Mouse (Mus musculus): ENCODE results near the gene Tnfrsf1a.

DNA sequence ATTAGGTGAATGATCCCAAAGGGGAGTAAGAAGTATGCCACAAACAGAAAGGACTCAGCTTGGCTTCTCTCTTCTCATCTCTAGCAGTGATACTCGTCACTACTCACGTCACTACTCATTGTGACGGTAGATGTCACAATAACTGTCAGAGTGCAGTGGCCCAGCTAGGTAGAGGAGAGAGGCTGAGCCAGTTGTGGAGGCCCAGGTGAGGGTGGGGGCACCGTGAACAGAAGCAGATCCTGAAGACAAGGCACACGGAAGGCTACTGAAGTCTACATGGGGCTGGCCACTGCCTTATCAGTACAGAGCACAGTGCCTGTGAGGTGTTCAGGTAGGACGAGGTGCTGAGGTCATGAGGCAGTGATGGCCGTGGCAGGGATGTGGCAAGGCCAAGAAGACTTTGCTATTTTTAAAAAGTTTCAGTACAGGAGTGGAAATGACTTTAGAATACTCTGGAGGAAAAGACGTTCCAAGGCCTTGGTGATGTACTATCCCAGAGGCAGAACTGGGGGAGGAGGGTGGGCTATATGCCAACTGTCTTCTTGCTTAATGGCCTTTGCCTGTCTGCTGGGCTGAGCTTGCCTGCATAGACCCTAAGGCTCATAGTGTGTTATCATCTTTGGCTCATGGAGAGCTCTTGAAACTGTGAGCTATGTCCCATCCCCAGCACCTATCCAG lies 2.3 kb downstream of the Tnfrsf1a start:
- TF ChIP-seq GATA1 (IDR thresholded peaks at IDR 0.05; ENCODE audit: borderline replicate concordance, low read length), result no peak
- no peak for TF ChIP-seq FLI1 (IDR thresholded peaks at IDR 0.05; ENCODE audit: low read length)

Data from megakaryocyte, embryonic 14.5 days (primary cell).